Mouse (Mus musculus): Measurements from ENCODE around the gene Iapp.

DNA sequence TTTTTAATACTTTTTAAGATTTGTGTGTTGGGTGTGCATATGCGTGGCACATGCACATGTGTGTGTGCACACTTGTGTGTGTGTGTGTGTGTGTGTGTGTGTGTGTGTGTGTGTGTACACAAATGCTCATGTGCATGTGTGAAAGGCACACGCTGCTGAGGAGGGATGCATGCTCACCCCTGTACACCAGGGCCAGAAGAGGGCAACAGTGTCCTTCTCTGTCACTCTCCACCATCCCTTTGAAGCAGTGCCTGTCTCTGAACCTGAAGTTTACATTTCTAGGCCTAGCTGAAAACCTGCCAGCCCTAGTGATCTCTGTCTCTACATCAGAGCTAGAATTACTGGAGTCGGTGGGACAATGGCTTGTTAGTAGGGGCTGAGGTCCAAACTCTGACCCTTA, 28.4 kb downstream of the Iapp start:
- no peak for TF ChIP-seq CTCF (IDR thresholded peaks at IDR 0.05; ENCODE audit: borderline replicate concordance, extremely low read depth, insufficient read depth, insufficient read length)
- no peak for TF ChIP-seq POLR2A (IDR thresholded peaks at IDR 0.05; ENCODE audit: borderline replicate concordance, extremely low read depth, insufficient read depth, insufficient read length, poor library complexity, severe bottlenecking)
